Mouse (Mus musculus) thymus, postnatal 36 days (tissue): ENCODE measurements around the gene Plagl2.
"Not testable (repeated sequence)": the region's sequence is repeated elsewhere in the genome, so short reads cannot be mapped to it uniquely, and the experiment has no call there.

ENCODE experiments used
- DNase-seq, 2 experiments: peaks; one replicate each; pipeline ENCODE4 v3.0.0; 2022; ENCODE audit warnings: mixed read lengths in 2 of 2

Gene Plagl2

GRCm38 (mm10) chr2:153241250-153242014, at the start of gene Plagl2, which contains the start of gene Pofut1:
Gene Plagl2 (minus strand): TSS chr2:153241426.
Gene Pofut1 (plus strand): TSS chr2:153241533.
- peak; percentile 93 to 96 for DNase-seq

GRCm38 (mm10) chr2:153287835-153288234, 46.6 kb upstream of the Plagl2 start:
- no peak for DNase-seq

- no peak for DNase-seq
Observed at GRCm38 (mm10) chr2:153286524-153286923, 45.3 kb upstream of the Plagl2 start.

- no peak for DNase-seq
Observed at GRCm38 (mm10) chr2:153283919-153284318, 42.7 kb upstream of the Plagl2 start.

GRCm38 (mm10) chr2:153278357-153278756, 37.1 kb upstream of the Plagl2 start:
- DNase-seq: peak; percentile 69 to 78

- DNase-seq: not testable (repeated sequence)
Observed at GRCm38 (mm10) chr2:153276846-153277245, 35.6 kb upstream of the Plagl2 start.

GRCm38 (mm10) chr2:153276440-153276839, 35.2 kb upstream of the Plagl2 start:
- DNase-seq: no peak

- DNase-seq: not testable (repeated sequence)
Observed at GRCm38 (mm10) chr2:153275577-153275976, 34.4 kb upstream of the Plagl2 start.

- no peak for DNase-seq
Observed at GRCm38 (mm10) chr2:153274919-153275247, 33.7 kb upstream of the Plagl2 start.

GRCm38 (mm10) chr2:153274200-153274918, 33.1 kb upstream of the Plagl2 start:
- DNase-seq: peak in 1 of 2 experiments; percentile 45

- not testable (repeated sequence) for DNase-seq
Observed at GRCm38 (mm10) chr2:153270231-153270915, 29.1 kb upstream of the Plagl2 start.

- DNase-seq: no peak
Observed at GRCm38 (mm10) chr2:153267331-153267730, 26.1 kb upstream of the Plagl2 start.

GRCm38 (mm10) chr2:153263053-153263452, 21.8 kb upstream of the Plagl2 start:
- peak; percentile 62 to 78 for DNase-seq

- peak; percentile 31 to 39 for DNase-seq
Observed at GRCm38 (mm10) chr2:153259864-153260674, 18.8 kb upstream of the Plagl2 start.

- peak in 1 of 2 experiments; percentile 45 for DNase-seq
Observed at GRCm38 (mm10) chr2:153259030-153259863, 18.0 kb upstream of the Plagl2 start.

- DNase-seq: no peak
Observed at GRCm38 (mm10) chr2:153256604-153257003, 15.4 kb upstream of the Plagl2 start.

GRCm38 (mm10) chr2:153249751-153250150, 8.5 kb upstream of the Plagl2 start:
- DNase-seq: no peak

- no peak for DNase-seq
Observed at GRCm38 (mm10) chr2:153242156-153242555, 930 bp upstream of the Plagl2 start.

GRCm38 (mm10) chr2:153240701-153241235, 458 bp downstream of the Plagl2 start:
- peak; percentile 62 to 71 for DNase-seq

- DNase-seq: no peak
Observed at GRCm38 (mm10) chr2:153239860-153240480, 1.3 kb downstream of the Plagl2 start.
